Mouse (Mus musculus) heart, embryonic 11.5 days (tissue): Measurements from ENCODE around the gene Tex44. TPM values are rescaled to one million over a fixed set of nuclear protein-coding genes. Genes with fewer than 3 reads are reported as not detected.

Experiments used
- ATAC-seq: fragments of 200-750 bp; cut with Nextera tagmentation; replicated peaks from 2 replicates; pipeline ENCODE4 v1.8.0; 2017; ENCODE audit warnings: moderate library complexity; ENCODE audit not compliant: insufficient number of reproducible peaks, low FRiP score, low TSS enrichment
- H3K27ac ChIP-seq: fragments of 300-500 bp; sonication (generic); 2 replicates; pipeline ENCODE4 v1.5.1; 2014; ENCODE audit warnings: mild to moderate bottlenecking, low read depth, low read length
- H3K27me3 ChIP-seq: fragments of 300-500 bp; sonication (generic); 2 replicates; pipeline ENCODE4 v1.6.1; 2014; ENCODE audit warnings: mild to moderate bottlenecking, low read length, mixed read lengths; ENCODE audit not compliant: control insufficient read depth, insufficient read depth
- H3K36me3 ChIP-seq: fragments of 300-500 bp; sonication (generic); 2 replicates; pipeline ENCODE4 v1.6.1; 2014; ENCODE audit warnings: mild to moderate bottlenecking, low read length, moderate library complexity, mixed read lengths; ENCODE audit not compliant: control insufficient read depth, insufficient read depth
- H3K4me1 ChIP-seq: fragments of 300-500 bp; sonication (generic); 2 replicates; pipeline ENCODE4 v1.6.1; 2014; ENCODE audit warnings: low read length; ENCODE audit not compliant: control insufficient read depth, insufficient read depth
- H3K4me2 ChIP-seq: fragments of 300-500 bp; sonication (generic); 2 replicates; pipeline ENCODE4 v1.6.1; 2014; ENCODE audit warnings: mild to moderate bottlenecking, moderate library complexity
- H3K4me3 ChIP-seq: fragments of 300-500 bp; sonication (generic); 2 replicates; pipeline ENCODE4 v1.5.1; 2014; ENCODE audit warnings: low read depth, low read length
- H3K9ac ChIP-seq: fragments of 300-500 bp; sonication (generic); 2 replicates; pipeline ENCODE4 v1.6.1; 2014; ENCODE audit warnings: mild to moderate bottlenecking, low read depth, low read length, moderate library complexity
- H3K9me3 ChIP-seq: fragments of 300-500 bp; sonication (generic); replicated peaks from 2 replicates; pipeline ENCODE4 v1.6.1; 2016; ENCODE audit warnings: low read length; ENCODE audit not compliant: control insufficient read depth
- WGBS: fragments of 180-500 bp; shearing (Covaris S2); extraction: QIAGEN DNeasy Blood & Tissue Kit; methylation state at CpG from one replicate; pipeline ENCODE4 v1.1.7; 2014; ENCODE audit not compliant: insufficient replicate concordance; 5-methylcytosine and 5-hydroxymethylcytosine counted together
- polyA plus RNA-seq: library from polyadenylated mRNA; unstranded; fragments of >200 nt; fragmentation: Nextera tagmentation; extraction: Ambion mirVana; gene quantifications from 2 replicates; pipeline ENCODE4 v1.2.1, GENCODE M21; 2014

Tex44 gene
- polyA plus RNA-seq, 1 experiment from 2014 or later = not detected

DNA sequence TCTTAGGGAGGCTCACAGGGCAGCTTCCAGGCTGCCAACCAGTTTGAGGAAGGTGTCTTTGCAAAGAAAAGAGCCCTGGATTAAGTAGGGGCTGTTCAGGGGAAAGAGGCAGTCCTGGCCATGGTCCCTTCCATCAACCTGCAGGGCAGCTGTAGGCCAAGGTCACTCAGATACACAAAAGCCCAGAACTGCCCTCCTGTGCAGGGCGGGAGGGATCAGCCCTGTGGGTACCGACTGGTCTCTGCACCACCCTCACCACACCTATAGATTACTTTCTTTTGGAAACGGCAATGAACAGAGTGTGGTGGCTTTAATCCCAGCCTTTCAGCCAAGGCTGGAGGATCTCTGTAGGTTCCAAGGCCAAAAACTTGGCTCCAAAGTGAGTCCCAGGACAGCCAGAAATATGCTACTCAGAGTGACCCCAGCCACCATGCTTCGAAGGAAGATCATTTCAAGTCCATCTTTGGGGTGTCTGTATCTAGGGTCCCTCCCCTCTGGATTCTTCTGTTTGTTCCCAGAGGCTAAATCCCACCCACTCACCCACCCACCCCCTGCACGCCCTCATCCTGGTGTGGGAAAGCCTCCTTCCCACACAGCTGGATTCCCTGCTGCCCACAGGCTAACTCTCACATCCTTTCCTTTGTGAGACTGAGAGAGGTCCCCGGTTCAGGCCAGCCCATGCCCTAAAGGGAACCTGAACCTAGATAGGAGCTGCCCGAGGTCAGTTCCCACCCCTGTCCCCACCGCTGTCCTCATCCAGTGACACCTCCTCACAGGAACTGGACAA lies 17.4 kb downstream of the Tex44 start:
- WGBS = 49% methylated on average over 8 of the region's 8 CpGs
- H3K36me3 ChIP-seq = no peaks in the 10 kb centered on the region
- H3K27ac ChIP-seq = peak overlapping the region; percentile 100
- no peaks in the 10 kb centered on the region for H3K9me3 ChIP-seq
- ATAC-seq = no peak
- peaks cover 41% of the 10 kb centered on the region for H3K4me1 ChIP-seq
- peak overlapping the region; percentile 98 for H3K4me2 ChIP-seq
- H3K27me3 ChIP-seq = no peaks in the 10 kb centered on the region
- no peak overlapping the region for H3K4me3 ChIP-seq
- H3K9ac ChIP-seq = peak overlapping the region; percentile 97

DNA sequence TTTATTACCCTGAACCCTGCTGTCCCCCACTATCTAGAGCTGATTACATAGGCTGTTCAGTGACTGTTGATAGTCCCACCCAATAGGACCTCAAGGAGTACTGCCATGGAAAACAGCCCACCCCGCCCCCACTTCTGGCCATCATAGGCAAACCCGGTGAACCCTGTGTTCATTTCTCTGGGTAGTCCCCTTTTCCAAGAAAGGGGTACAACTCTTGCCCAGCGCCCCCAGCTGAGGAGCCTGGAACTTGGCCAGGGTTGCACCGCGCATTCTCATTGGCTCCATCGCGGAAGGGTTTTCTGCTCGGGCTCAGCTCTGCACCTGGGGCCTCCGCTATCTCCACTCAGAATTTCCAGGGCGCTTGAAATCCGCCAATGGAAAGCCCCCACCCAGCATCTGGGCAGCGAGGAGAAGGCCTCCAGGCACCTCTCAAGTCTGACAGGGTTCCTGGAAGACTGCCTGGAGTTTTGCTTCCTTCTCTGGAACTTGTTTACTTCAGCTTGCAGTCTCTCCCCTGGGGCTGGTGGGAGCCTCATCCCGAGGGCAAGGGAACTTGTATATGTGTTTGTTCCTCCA lies 21.6 kb downstream of the Tex44 start:
- Histone ChIP-seq H3K9ac (peak overlapping the region; percentile 16), H3K27me3 (no peaks in the 10 kb centered on the region), H3K36me3 (no peaks in the 10 kb centered on the region), H3K4me1 (peaks cover 25% of the 10 kb centered on the region), H3K4me2 (peak overlapping the region; percentile 11), H3K4me3 (no peak overlapping the region), H3K9me3 (no peaks in the 10 kb centered on the region), H3K27ac (peak overlapping the region; percentile 57)
- WGBS = 22% methylated on average over 13 of the region's 13 CpGs
- ATAC-seq = no peak; the same call in 1 of the 2 replicates

DNA sequence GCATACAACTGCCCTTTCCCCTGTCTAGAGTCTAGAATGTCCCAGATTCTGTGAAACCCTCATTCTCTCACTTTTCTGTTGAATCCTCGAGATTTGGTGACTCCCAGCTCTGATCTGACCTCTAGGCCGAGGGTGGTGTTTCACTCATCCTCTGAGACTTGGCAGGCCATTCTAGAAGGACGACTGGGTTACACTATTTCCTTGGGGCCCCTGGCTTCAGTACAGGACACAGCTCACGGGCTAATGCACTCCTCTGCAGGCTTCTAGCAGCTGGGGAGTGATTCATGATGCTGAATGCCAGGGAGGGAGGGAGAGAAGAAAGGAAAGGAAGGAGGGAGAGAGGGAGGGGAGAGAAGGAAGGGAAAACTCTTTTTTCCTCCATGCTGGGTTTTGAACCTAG lies 22.1 kb downstream of the Tex44 start:
- 31% methylated on average over 4 of the region's 4 CpGs for WGBS
- ATAC-seq = no peak
- Histone ChIP-seq H3K27ac (peak overlapping the region; percentile 57), H3K9me3 (no peaks in the 10 kb centered on the region), H3K9ac (peak overlapping the region; percentile 16), H3K4me3 (no peak overlapping the region), H3K36me3 (no peaks in the 10 kb centered on the region), H3K27me3 (no peaks in the 10 kb centered on the region), H3K4me2 (no peak overlapping the region), H3K4me1 (peaks cover 19% of the 10 kb centered on the region)

DNA sequence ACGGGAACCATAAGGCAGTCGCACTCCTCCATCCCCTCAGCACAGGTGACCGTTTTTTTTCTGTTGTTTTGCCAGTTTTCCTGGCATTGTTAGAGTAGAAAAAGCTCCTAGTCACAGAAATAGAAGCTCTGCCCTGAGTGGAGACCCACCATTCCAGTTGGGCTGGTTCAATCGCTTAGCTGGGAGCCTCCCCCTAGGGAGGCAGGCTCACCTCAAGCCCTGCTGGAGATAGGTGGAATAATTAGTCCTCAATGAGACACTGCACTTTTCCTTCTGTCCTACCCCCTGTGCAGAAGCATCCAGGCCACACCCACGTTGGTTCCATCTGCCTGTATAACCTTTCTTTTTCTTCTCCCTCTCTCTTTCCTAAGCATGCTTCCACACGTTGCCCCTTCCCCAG lies 23.8 kb downstream of the Tex44 start:
- no peaks in the 10 kb centered on the region for H3K27me3 ChIP-seq
- no peaks in the 10 kb centered on the region for H3K9me3 ChIP-seq
- peaks cover 11% of the 10 kb centered on the region; the same call in 1 of the 2 replicates for H3K4me1 ChIP-seq
- no peak overlapping the region for H3K27ac ChIP-seq
- no peak overlapping the region for H3K4me3 ChIP-seq
- no peak overlapping the region for H3K9ac ChIP-seq
- no peak for ATAC-seq
- H3K4me2 ChIP-seq = no peak overlapping the region
- no peaks in the 10 kb centered on the region for H3K36me3 ChIP-seq
- 41% methylated on average over 6 of the region's 6 CpGs for WGBS

DNA sequence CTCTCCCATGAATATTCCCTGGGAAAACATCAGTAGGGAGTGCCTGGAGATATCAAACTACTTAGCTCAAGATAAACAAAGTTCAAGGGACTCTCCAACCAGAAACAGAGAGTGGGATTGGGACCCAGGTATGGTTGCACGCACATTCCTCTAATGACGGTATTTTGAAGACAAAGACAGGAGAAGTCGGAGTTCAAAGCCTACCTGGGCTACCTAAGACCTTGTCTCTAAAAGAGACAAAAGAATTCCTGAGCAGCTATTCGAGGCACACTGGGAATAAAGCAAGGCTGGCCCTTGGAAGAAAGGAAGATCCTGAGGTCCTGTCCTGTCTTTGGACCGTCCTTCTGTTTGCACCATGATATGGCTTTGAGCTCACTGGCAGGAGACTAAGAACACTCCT lies 26.6 kb downstream of the Tex44 start:
- 71% methylated on average over 5 of the region's 5 CpGs for WGBS
- H3K9me3 ChIP-seq = no peaks in the 10 kb centered on the region

DNA sequence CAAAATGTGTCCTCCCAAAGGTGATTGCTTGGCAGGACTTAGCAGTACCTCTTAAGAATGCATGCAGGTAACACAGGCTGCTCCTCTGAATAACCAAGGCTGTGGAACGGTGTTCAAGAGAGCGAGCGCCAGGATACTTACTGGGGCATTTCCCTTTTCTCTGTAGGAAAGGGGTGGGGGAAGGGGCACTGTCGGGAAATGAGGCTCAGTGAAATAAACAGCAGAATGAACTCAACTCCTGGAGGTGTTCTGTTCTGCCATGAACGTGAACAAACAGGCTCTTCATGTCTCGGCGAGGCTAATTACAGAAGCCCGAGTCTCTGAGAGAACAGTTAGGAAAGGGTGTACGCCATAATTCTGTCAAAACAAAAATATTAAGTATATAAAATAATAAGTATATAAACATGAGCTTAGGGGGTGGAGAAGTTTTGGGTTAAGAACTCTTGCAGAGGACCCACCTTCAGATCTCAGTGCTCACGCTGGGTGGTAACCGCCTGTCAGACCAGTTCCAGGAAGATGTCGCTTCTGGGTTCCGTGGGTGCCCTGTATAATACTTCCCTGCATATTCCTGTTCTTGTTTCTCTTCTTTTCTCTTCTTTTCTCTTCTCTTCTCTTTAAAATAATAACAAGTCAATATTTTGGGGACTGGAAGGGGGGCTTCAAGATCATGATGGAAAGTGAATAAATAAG lies 30.9 kb downstream of the Tex44 start:
- no peak overlapping the region for H3K27ac ChIP-seq
- no peaks in the 10 kb centered on the region for H3K36me3 ChIP-seq
- H3K9me3 ChIP-seq = no peaks in the 10 kb centered on the region
- H3K4me1 ChIP-seq = no peaks in the 10 kb centered on the region
- no peaks in the 10 kb centered on the region for H3K27me3 ChIP-seq
- no peak overlapping the region for H3K9ac ChIP-seq
- ATAC-seq = no peak
- 68% methylated on average over 13 of the region's 13 CpGs for WGBS
- H3K4me3 ChIP-seq = no peak overlapping the region
- no peak overlapping the region for H3K4me2 ChIP-seq

More for the DNA sequence above, 26.6 kb downstream of the Tex44 start:
- Histone ChIP-seq H3K36me3 (no peaks in the 10 kb centered on the region), H3K9ac (no peak overlapping the region), H3K27ac (no peak overlapping the region), H3K27me3 (no peaks in the 10 kb centered on the region), H3K4me3 (no peak overlapping the region), H3K4me2 (no peak overlapping the region), H3K4me1 (peaks cover 7% of the 10 kb centered on the region; the same call in 1 of the 2 replicates)
- ATAC-seq = no peak

DNA sequence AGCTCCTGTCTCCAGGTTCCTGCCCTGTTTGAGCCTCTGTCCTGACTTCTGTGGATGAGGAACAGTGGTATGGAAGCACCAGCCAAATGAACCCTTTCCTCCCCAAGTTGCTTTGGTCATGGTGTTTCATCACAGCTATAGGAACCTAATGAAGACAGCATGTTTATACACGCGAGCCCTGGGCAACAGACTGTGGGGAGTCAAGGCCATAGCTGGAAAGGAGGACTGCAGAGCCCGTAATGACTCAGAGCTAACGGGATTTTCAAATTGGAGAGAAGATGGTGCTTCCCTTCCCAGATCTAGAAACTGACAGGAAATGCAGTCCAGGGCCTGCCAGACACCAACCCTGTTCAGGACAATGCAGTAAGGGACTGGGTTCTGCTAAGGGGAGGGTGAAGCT lies 33.2 kb downstream of the Tex44 start:
- Histone ChIP-seq H3K9ac (no peak overlapping the region), H3K4me3 (no peak overlapping the region), H3K27me3 (no peaks in the 10 kb centered on the region), H3K4me2 (no peak overlapping the region), H3K27ac (no peak overlapping the region), H3K36me3 (no peaks in the 10 kb centered on the region), H3K9me3 (no peaks in the 10 kb centered on the region), H3K4me1 (no peaks in the 10 kb centered on the region)
- no peak for ATAC-seq
- 74% methylated on average over 4 of the region's 4 CpGs for WGBS

DNA sequence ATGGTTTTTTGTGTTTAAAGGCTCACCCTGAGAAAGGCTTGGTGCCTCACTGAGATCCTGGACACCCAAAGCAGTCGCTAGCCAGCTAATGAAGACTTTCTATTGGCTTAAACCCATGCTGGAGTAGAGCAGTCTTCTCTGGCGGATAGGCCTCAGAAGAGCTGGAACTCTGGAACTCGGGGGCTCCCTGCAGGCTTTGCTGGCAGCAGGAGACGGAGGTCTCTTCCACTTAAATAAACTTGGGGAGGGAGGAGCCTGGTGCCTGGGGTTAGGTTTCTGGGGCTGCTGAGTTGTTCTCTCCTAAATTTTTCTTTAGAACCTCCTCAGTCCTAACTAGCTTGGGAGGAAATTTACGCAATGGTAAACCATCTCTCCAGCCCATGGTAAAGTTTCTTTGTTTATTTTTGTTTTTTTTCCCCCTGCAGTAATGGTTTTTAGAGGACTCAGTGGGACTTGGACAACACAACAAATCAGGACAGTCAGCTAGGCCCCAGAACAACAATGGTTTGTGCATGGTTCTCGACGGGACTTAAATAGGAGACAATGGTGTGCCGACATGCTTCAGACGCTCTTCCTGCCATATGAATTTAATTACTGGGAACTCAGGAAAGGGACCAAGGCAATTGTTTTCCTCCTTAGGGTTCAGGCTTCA lies 38.2 kb downstream of the Tex44 start:
- H3K27ac ChIP-seq = 0 out of 2 replicates have a peak overlapping the region, but pooled peaks have one; percentile 37
- no peak for ATAC-seq
- H3K9ac ChIP-seq = peak overlapping the region; percentile 47; the same call in 1 of the 2 replicates
- H3K27me3 ChIP-seq = no peaks in the 10 kb centered on the region
- no peak overlapping the region for H3K4me2 ChIP-seq
- no peak overlapping the region for H3K4me3 ChIP-seq
- H3K4me1 ChIP-seq = 0 out of 2 replicates have a peak, but pooled peaks cover 2% of the 10 kb centered on the region
- no peaks in the 10 kb centered on the region for H3K36me3 ChIP-seq
- WGBS = 54% methylated on average over 9 of the region's 9 CpGs
- no peaks in the 10 kb centered on the region for H3K9me3 ChIP-seq
